ENCODE assay signal across 13 mouse cellular contexts in genomic region chr17:90390316-90391212, GRCm38 (mm10).
DNase-seq lines count a peak whose midpoint lies in the region; ATAC-seq lines count a peak whose summit lies in the region.
"Had no signal": no experiment of that assay in that cellular context is flagged by ENCODE, and none has a peak within 500 bp of the region (broad histone marks: within the 10 kb centered on the region; RNA-seq: fewer than 3 reads in every experiment).

No protein-coding gene starts in this region.

- H3K27ac ChIP-seq in hindbrain, embryonic 11.5 days (ENCODE audit: low read depth, low read length) = no peak overlapping the region
- H3K27ac ChIP-seq in hindbrain, embryonic 10.5 days = no peak overlapping the region
- no peak overlapping the region for H3K27ac ChIP-seq in embryonic facial prominence, embryonic 10.5 days (replicated peaks)
- no peak overlapping the region for H3K27ac ChIP-seq in midbrain, embryonic 12.5 days (replicated peaks)
- H3K27ac ChIP-seq: heart, adult 2 months; lung, embryonic 15.5 days; stomach, embryonic 15.5 days had no signal

- peak; percentile 4 for DNase-seq in hindbrain, embryonic 11.5 days (ENCODE audit: low spot score)
- no peak for DNase-seq in hindbrain, embryonic 10.5 days (ENCODE audit: low spot score)
- peak; percentile 95 for DNase-seq in R1 (ENCODE audit: low read depth, low spot score)
- peak; percentile 19 for DNase-seq in embryonic facial prominence, embryonic 10.5 days (ENCODE audit: low spot score)
- no peak for DNase-seq in ovary, adult 18-20 months (ENCODE audit: low spot score)
- no peak for DNase-seq in heart, postnatal 4 days
- DNase-seq in frontal cortex, postnatal 25 days (ENCODE audit: low spot score in 2 of 2) = no peak
- DNase-seq: heart, adult 2 months had no signal

- H3K9ac ChIP-seq in hindbrain, embryonic 11.5 days (ENCODE audit: low read depth, low read length) = no peak overlapping the region
- no peak overlapping the region for H3K9ac ChIP-seq in midbrain, embryonic 12.5 days (replicated peaks)
- H3K9ac ChIP-seq: lung, embryonic 15.5 days; stomach, embryonic 15.5 days had no signal

- no peaks in the 10 kb centered on the region for H3K36me3 ChIP-seq in hindbrain, embryonic 11.5 days (ENCODE audit: control insufficient read depth, insufficient read depth, low read length)
- H3K36me3 ChIP-seq in hindbrain, embryonic 10.5 days = no peaks in the 10 kb centered on the region
- no peaks in the 10 kb centered on the region for H3K36me3 ChIP-seq in embryonic facial prominence, embryonic 10.5 days (replicated peaks)
- no peaks in the 10 kb centered on the region for H3K36me3 ChIP-seq in midbrain, embryonic 12.5 days
- H3K36me3 ChIP-seq: lung, embryonic 15.5 days; stomach, embryonic 15.5 days had no signal

- H3K27me3 ChIP-seq in hindbrain, embryonic 11.5 days (ENCODE audit: control insufficient read depth, insufficient read depth, low read length) = no peaks in the 10 kb centered on the region
- H3K27me3 ChIP-seq in hindbrain, embryonic 10.5 days (ENCODE audit: insufficient read depth, poor library complexity, severe bottlenecking) = no peaks in the 10 kb centered on the region
- H3K27me3 ChIP-seq in embryonic facial prominence, embryonic 10.5 days (replicated peaks; ENCODE audit: low read depth, poor library complexity, severe bottlenecking) = no peaks in the 10 kb centered on the region
- no peaks in the 10 kb centered on the region for H3K27me3 ChIP-seq in midbrain, embryonic 12.5 days
- H3K27me3 ChIP-seq: lung, embryonic 15.5 days; stomach, embryonic 15.5 days had no signal

- no peak overlapping the region for H3K4me3 ChIP-seq in hindbrain, embryonic 11.5 days (ENCODE audit: low read depth, low read length)
- H3K4me3 ChIP-seq in hindbrain, embryonic 10.5 days = no peak overlapping the region
- H3K4me3 ChIP-seq in embryonic facial prominence, embryonic 10.5 days = no peak overlapping the region
- no peak overlapping the region for H3K4me3 ChIP-seq in midbrain, embryonic 12.5 days
- H3K4me3 ChIP-seq: heart, adult 2 months; lung, embryonic 15.5 days; stomach, embryonic 15.5 days had no signal

- no peak overlapping the region for H3K4me2 ChIP-seq in hindbrain, embryonic 11.5 days (replicated peaks; ENCODE audit: low read depth, low read length)
- no peak overlapping the region for H3K4me2 ChIP-seq in midbrain, embryonic 12.5 days (replicated peaks)
- H3K4me2 ChIP-seq: lung, embryonic 15.5 days; stomach, embryonic 15.5 days had no signal

- peak; percentile 27; the same call in 1 of the 2 replicates for ATAC-seq in hindbrain, embryonic 11.5 days (ENCODE audit: low FRiP score)
- ATAC-seq in midbrain, embryonic 12.5 days (ENCODE audit: low FRiP score, low read depth) = peak; percentile 76
- ATAC-seq: activated CD4-positive, CD25-positive, alpha-beta regulatory T cell, adult 4 months; intestine, postnatal 0 days had no signal

- WGBS in hindbrain, embryonic 11.5 days = 25% methylated on average over 7 of the region's 7 CpGs
- WGBS in hindbrain, embryonic 10.5 days = 27% methylated on average over 7 of the region's 7 CpGs
- WGBS in embryonic facial prominence, embryonic 10.5 days = 31% methylated on average over 7 of the region's 7 CpGs
- WGBS in midbrain, embryonic 12.5 days = 16% methylated on average over 7 of the region's 7 CpGs

- H3K4me1 ChIP-seq in hindbrain, embryonic 11.5 days (replicated peaks; ENCODE audit: control insufficient read depth, insufficient read depth, low read length) = no peaks in the 10 kb centered on the region
- H3K4me1 ChIP-seq in hindbrain, embryonic 10.5 days (replicated peaks) = peaks cover 11% of the 10 kb centered on the region
- peaks cover 9% of the 10 kb centered on the region for H3K4me1 ChIP-seq in embryonic facial prominence, embryonic 10.5 days
- peaks cover 9% of the 10 kb centered on the region for H3K4me1 ChIP-seq in midbrain, embryonic 12.5 days
- H3K4me1 ChIP-seq: lung, embryonic 15.5 days; stomach, embryonic 15.5 days had no signal

- H3K9me3 ChIP-seq in hindbrain, embryonic 11.5 days (ENCODE audit: control insufficient read depth, low read length) = no peaks in the 10 kb centered on the region
- no peaks in the 10 kb centered on the region for H3K9me3 ChIP-seq in hindbrain, embryonic 10.5 days
- no peaks in the 10 kb centered on the region for H3K9me3 ChIP-seq in embryonic facial prominence, embryonic 10.5 days
- H3K9me3 ChIP-seq in midbrain, embryonic 12.5 days = no peaks in the 10 kb centered on the region
- H3K9me3 ChIP-seq: lung, embryonic 15.5 days; stomach, embryonic 15.5 days had no signal

Comparison
In these comparisons a context has a peak if more than half of its experiments do, and no peak if none do; other contexts are left out.
1. DNase-seq: peak in hindbrain, embryonic 11.5 days (single experiment), R1 (single experiment) and embryonic facial prominence, embryonic 10.5 days (single experiment); none in hindbrain, embryonic 10.5 days (single experiment), ovary, adult 18-20 months (single experiment), heart, postnatal 4 days (single experiment) and frontal cortex, postnatal 25 days (0 of 2).